Mouse (Mus musculus) megakaryocyte-erythroid progenitor cell, adult 5-6 weeks (primary cell): ENCODE data around the gene Try4. TPM values are rescaled to one million over a fixed set of nuclear protein-coding genes. Genes with fewer than 3 reads are reported as not detected.
A peak's percentile ranks its signal among the peaks of the same experiment; 100 is the strongest.
"Not testable (repeated sequence)": the region's sequence is repeated elsewhere in the genome, so short reads cannot be mapped to it uniquely, and the experiment has no call there.

Source experiments
- ATAC-seq: replicated peaks from 2 replicates; pipeline ENCODE4 v1.8.0; 2016; ENCODE audit warnings: mild to moderate bottlenecking, inconsistent platforms; ENCODE audit not compliant: severe bottlenecking, poor library complexity, low FRiP score, low TSS enrichment
- total RNA-seq, 2 experiments: library from RNA; stranded (forward) in 1 of 2; stranded (reverse) in 1 of 2; fragments of 200-1000, 215-1000 nt in 1 of 2; fragments of >200 nt in 1 of 2; fragmentation: Nextera tagmentation in 1 of 2; gene quantifications; 2 replicates each; pipeline ENCODE4 v1.2.3; 2014 to 2017

Gene Try4
- not detected in 2 replicates for total RNA-seq (2014; fragmentation: Nextera tagmentation)
- not detected in 2 replicates for total RNA-seq (2017)

DNA sequence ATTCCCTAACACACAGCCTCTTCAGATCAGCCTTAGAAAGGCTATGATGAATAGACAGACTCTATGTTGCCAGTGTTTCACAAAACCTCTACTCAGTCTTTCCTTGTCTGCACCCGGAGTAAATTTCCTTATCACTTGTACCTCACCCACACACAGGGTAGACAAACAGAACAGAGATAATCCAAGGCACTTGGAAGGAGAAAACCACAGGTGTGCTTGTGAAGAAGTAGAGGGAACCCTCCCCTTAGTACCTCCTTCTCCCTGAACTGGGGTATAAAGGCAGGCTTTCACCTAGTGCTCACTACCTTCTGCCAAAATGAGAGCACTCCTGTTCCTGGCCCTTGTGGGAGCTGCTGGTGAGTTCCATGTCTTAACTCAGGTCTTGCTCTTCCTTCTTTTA is at the start of gene Try4:
Try4 (plus strand) TSS at position 301 of the 400 bp plus-strand sequence.
- no peak for ATAC-seq

DNA sequence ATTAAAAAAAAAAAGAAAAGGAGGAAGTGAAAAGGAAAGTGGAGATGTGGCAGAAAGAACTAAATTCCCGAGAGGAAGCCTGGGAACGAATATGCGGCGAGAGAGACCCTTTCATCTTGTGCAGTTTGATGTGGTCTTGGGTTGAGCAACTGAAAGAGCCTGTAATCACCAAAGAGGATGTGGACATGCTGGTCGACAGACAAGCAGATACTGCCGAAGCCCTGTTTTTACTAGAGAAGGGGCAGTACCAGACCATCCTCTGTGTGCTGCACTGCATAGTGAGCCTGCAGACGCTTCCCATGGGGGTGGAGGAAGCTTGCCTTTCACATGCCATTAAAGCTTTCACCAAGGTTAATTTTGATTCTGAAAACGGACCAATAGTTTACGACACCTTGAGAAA is 48.8 kb upstream of the Try4 start:
- ATAC-seq, result not testable (repeated sequence)

- ATAC-seq, result no peak
These were observed 45.6 kb upstream of the Try4 start for GRCm38 (mm10) chr6:41256424-41256823.

DNA sequence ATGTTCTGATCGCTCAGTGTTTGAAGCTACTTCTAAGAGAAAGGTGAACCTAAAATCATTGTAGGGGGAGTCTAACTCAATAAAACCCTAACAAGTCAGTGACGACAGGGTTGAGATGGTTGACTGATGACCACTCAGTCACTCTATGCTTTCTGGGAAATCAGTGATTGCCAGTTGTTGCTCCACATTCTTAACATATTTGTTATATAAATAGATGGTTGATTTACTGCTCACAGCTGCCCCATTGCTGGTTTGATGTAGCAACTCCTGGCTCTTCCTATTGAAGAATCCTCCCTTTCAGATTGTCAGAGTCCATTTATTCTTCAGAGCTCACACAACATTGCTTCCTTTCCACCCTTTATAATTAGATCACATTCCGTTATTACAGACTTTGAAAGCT is 44.6 kb upstream of the Try4 start:
- ATAC-seq, result no peak

GRCm38 (mm10) chr6:41262796-41263195 is 39.3 kb upstream of the Try4 start:
- peak; percentile 68 for ATAC-seq

DNA sequence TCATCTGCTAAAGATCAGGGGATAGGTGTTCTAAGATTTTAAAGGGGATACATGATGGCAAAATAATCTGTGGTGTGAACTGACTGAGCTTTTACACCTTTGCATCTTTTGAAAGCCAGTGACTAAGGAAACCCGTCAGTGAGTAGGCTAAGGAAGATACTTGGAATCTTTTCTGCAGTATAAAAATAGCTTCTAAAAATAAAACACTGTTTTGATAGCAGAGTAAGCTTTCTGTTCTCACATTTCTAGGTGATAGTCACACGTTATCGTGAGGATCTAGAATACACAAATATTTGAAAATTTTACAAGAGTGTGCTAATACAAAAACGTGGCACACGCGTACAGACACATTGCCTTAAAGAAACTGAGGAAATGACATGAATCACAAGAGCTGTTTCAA is 35.9 kb upstream of the Try4 start:
- ATAC-seq, result no peak

GRCm38 (mm10) chr6:41298255-41298654 is 3.8 kb upstream of the Try4 start:
- ATAC-seq, result no peak

GRCm38 (mm10) chr6:41316741-41317140 is 14.7 kb downstream of the Try4 start, which contains the start of gene Try5:
TSS of gene Try5 (minus strand) at chr6:41316841.
- not testable (repeated sequence) for ATAC-seq

DNA sequence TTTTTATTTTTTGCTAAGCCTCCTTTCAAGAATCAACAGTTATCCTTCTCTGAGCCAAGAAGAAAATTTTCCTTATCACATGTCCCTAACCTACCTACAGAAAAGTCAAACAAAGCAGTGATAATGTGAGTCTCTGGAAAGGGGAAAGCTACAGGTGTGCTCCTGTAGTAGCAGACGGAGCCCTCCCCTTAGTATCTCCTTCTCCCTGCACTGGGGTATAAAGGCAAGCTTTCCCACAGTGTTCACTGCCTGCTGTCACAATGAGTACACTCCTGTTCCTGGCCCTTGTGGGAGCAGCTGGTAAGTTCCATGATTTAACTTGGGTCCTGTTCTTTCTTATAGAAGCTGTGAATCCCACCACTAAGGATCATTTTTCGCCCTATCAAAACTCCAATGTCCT is 51.9 kb downstream of the Try4 start, which contains the start of gene Try10:
Try10 (plus strand) TSS at position 174 of the 400 bp plus-strand sequence.
- ATAC-seq, result no peak

Other genes starting within 250 kb of the Try4 start
- not detected in 2 replicates for gene Try5, start 14.6 kb downstream of the Try4 start, total RNA-seq (2014; fragmentation: Nextera tagmentation)
- gene Try5, start 14.6 kb downstream of the Try4 start, total RNA-seq (2017), result not detected in 2 replicates
- not detected in 2 replicates for gene Try10, start 51.8 kb downstream of the Try4 start, total RNA-seq (2014; fragmentation: Nextera tagmentation)
- not detected in 2 replicates for gene Try10, start 51.8 kb downstream of the Try4 start, total RNA-seq (2017)
- gene Prss3, start 75.4 kb downstream of the Try4 start, total RNA-seq (2014; fragmentation: Nextera tagmentation), result not detected in 2 replicates
- not detected in 2 replicates for gene Prss3, start 75.4 kb downstream of the Try4 start, total RNA-seq (2017)
- not detected in 2 replicates for gene Gm5771, start 90.1 kb downstream of the Try4 start, total RNA-seq (2014; fragmentation: Nextera tagmentation)
- gene Gm5771, start 90.1 kb downstream of the Try4 start, total RNA-seq (2017), result not detected in 2 replicates
- not detected in 2 replicates for gene Gm10334, start 143.9 kb downstream of the Try4 start, total RNA-seq (2014; fragmentation: Nextera tagmentation)
- gene Gm10334, start 143.9 kb downstream of the Try4 start, total RNA-seq (2017), result not detected in 2 replicates
- gene Prss1, start 156.7 kb downstream of the Try4 start, total RNA-seq (2014; fragmentation: Nextera tagmentation), result not detected in 2 replicates
- not detected in 2 replicates for gene Prss1, start 156.7 kb downstream of the Try4 start, total RNA-seq (2017)
- not detected in 2 replicates for gene Prss2, start 219.5 kb downstream of the Try4 start, total RNA-seq (2014; fragmentation: Nextera tagmentation)
- not detected in 2 replicates for gene Prss2, start 219.5 kb downstream of the Try4 start, total RNA-seq (2017)